ENCODE assay signal across 21 mouse cellular contexts in genomic region chr14:48891216-48891615, GRCm38 (mm10).
DNase-seq lines count a peak whose midpoint lies in the region; ATAC-seq and TF ChIP-seq lines count a peak whose summit lies in the region.
"Had no signal": no experiment of that assay in that cellular context is flagged by ENCODE, and none has a peak within 500 bp of the region (broad histone marks: within the 10 kb centered on the region; RNA-seq: fewer than 3 reads in every experiment).

No protein-coding gene starts in this region.

- no peaks in the 10 kb centered on the region for H3K9me3 ChIP-seq in midbrain, embryonic 11.5 days (ENCODE audit: control insufficient read depth, low read length)
- peaks cover 2% of the 10 kb centered on the region; the same call in 1 of the 2 replicates for H3K9me3 ChIP-seq in midbrain, embryonic 14.5 days (ENCODE audit: control insufficient read depth, low read length)
- H3K9me3 ChIP-seq: embryonic facial prominence, embryonic 10.5 days; heart, embryonic 15.5 days; hindbrain, embryonic 12.5 days; limb, embryonic 12.5 days had no signal

- WGBS in midbrain, embryonic 11.5 days = 65% methylated on average over 9 of the region's 9 CpGs
- 55% methylated on average over 9 of the region's 9 CpGs for WGBS in midbrain, embryonic 14.5 days
- WGBS in bone marrow, adult 2 months = 49% methylated on average over 9 of the region's 9 CpGs

- H3K4me3 ChIP-seq in midbrain, embryonic 11.5 days (ENCODE audit: low read depth, low read length) = no peak overlapping the region
- no peak overlapping the region for H3K4me3 ChIP-seq in midbrain, embryonic 14.5 days (replicated peaks; ENCODE audit: low read depth, low read length)
- no peak overlapping the region for H3K4me3 ChIP-seq in bone marrow, adult 2 months (replicated peaks; ENCODE audit: control insufficient read depth, low read depth, low read length)
- H3K4me3 ChIP-seq: embryonic facial prominence, embryonic 10.5 days; erythroblast, embryonic 14.5 days; heart, embryonic 15.5 days; hindbrain, embryonic 12.5 days; left cerebral cortex, adult 2 months; limb, embryonic 12.5 days; midbrain, embryonic 12.5 days; neural tube, embryonic 13.5 days had no signal

- H3K36me3 ChIP-seq in midbrain, embryonic 11.5 days (ENCODE audit: control insufficient read depth, insufficient read depth, low read length) = no peaks in the 10 kb centered on the region
- no peaks in the 10 kb centered on the region for H3K36me3 ChIP-seq in midbrain, embryonic 14.5 days (ENCODE audit: control insufficient read depth, insufficient read depth, low read length)
- H3K36me3 ChIP-seq: embryonic facial prominence, embryonic 10.5 days; heart, embryonic 15.5 days; hindbrain, embryonic 12.5 days; limb, embryonic 12.5 days; midbrain, embryonic 12.5 days; neural tube, embryonic 13.5 days had no signal

- peaks cover 18% of the 10 kb centered on the region for H3K4me1 ChIP-seq in midbrain, embryonic 11.5 days (ENCODE audit: control insufficient read depth, insufficient read depth, low read length)
- 0 out of 2 replicates have a peak, but pooled peaks cover 2% of the 10 kb centered on the region for H3K4me1 ChIP-seq in midbrain, embryonic 14.5 days (ENCODE audit: control insufficient read depth, insufficient read depth, low read length)
- no peaks in the 10 kb centered on the region for H3K4me1 ChIP-seq in bone marrow, adult 2 months (ENCODE audit: control insufficient read depth, insufficient read depth, low read length)
- H3K4me1 ChIP-seq: heart, embryonic 15.5 days; neural tube, embryonic 13.5 days had no signal

- no peak for ATAC-seq in midbrain, embryonic 11.5 days (ENCODE audit: low FRiP score)
- no peak for ATAC-seq in midbrain, embryonic 14.5 days (ENCODE audit: low FRiP score, low TSS enrichment)
- ATAC-seq: forebrain, embryonic 16.5 days; intestine, postnatal 0 days had no signal

- no peak overlapping the region for H3K4me2 ChIP-seq in midbrain, embryonic 11.5 days
- H3K4me2 ChIP-seq in midbrain, embryonic 14.5 days (ENCODE audit: low read length) = no peak overlapping the region
- H3K4me2 ChIP-seq: heart, embryonic 15.5 days; hindbrain, embryonic 12.5 days; limb, embryonic 12.5 days; midbrain, embryonic 12.5 days; neural tube, embryonic 13.5 days had no signal

- intact Hi-C loops in heart, postnatal 36 days (cut with DNase I) = no loop called here
- intact Hi-C loops in heart, postnatal 14 days (cut with DNase I) = no loop called here

- DNase-seq in heart, postnatal 36 days = peak; percentile 2 to 3
- DNase-seq in heart, postnatal 14 days = no peak
- peak; percentile 85 for DNase-seq in midbrain, embryonic 11.5 days (ENCODE audit: low spot score, missing footprints)
- no peak for DNase-seq in midbrain, embryonic 14.5 days
- peak; percentile 4 to 35 for DNase-seq in spleen, postnatal 10 days (ENCODE audit: low spot score in 2 of 2)
- no peak for DNase-seq in thymus, postnatal 10 days (ENCODE audit: low spot score in 2 of 2)
- DNase-seq: adrenal gland, postnatal 36 days; cerebellum, adult 9-11 months; lung, postnatal 10 days had no signal

- no peak overlapping the region for H3K9ac ChIP-seq in midbrain, embryonic 11.5 days (ENCODE audit: low read length)
- no peak overlapping the region for H3K9ac ChIP-seq in midbrain, embryonic 14.5 days (replicated peaks; ENCODE audit: low read length)
- H3K9ac ChIP-seq: heart, embryonic 15.5 days; hindbrain, embryonic 12.5 days; limb, embryonic 12.5 days; liver, embryonic 14.5 days; midbrain, embryonic 12.5 days; neural tube, embryonic 13.5 days had no signal

- H3K27me3 ChIP-seq in midbrain, embryonic 11.5 days (ENCODE audit: control insufficient read depth, insufficient read depth, low read length) = no peaks in the 10 kb centered on the region
- H3K27me3 ChIP-seq in midbrain, embryonic 14.5 days (ENCODE audit: control insufficient read depth, insufficient read depth, low read length) = no peaks in the 10 kb centered on the region

- TF ChIP-seq POLR2A in bone marrow, adult 2 months (IDR thresholded peaks at IDR 0.05; ENCODE audit: borderline replicate concordance, control insufficient read depth, low read depth, low read length) = no peak

- H3K27ac ChIP-seq in midbrain, embryonic 11.5 days (ENCODE audit: low read depth, low read length) = no peak overlapping the region
- no peak overlapping the region for H3K27ac ChIP-seq in midbrain, embryonic 14.5 days (replicated peaks; ENCODE audit: low read depth, low read length)
- peak overlapping the region; percentile 76 for H3K27ac ChIP-seq in bone marrow, adult 2 months (ENCODE audit: control insufficient read depth, insufficient read depth, low read depth, low read length, poor library complexity)
- H3K27ac ChIP-seq: embryonic facial prominence, embryonic 10.5 days; heart, embryonic 15.5 days; hindbrain, embryonic 12.5 days; left cerebral cortex, adult 2 months; limb, embryonic 12.5 days; liver, embryonic 14.5 days; midbrain, embryonic 12.5 days; neural tube, embryonic 13.5 days had no signal

- TF ChIP-seq CTCF in bone marrow, adult 2 months (IDR thresholded peaks at IDR 0.05; ENCODE audit: control insufficient read depth, insufficient read depth, low read length) = no peak

Comparison
In these comparisons a context has a peak if more than half of its experiments do, and no peak if none do; other contexts are left out.
1. DNase-seq: peak in heart, postnatal 36 days (2 of 2), midbrain, embryonic 11.5 days (single experiment) and spleen, postnatal 10 days (2 of 2); none in heart, postnatal 14 days (0 of 2), midbrain, embryonic 14.5 days (single experiment) and thymus, postnatal 10 days (0 of 2).